Mouse (Mus musculus): ENCODE measurements around the gene Ttc30a2. TPM values are rescaled to one million over a fixed set of nuclear protein-coding genes. Genes with fewer than 3 reads are reported as not detected.
A peak's percentile ranks its signal among the peaks of the same experiment; 100 is the strongest.
"Not testable (repeated sequence)": the region's sequence is repeated elsewhere in the genome, so short reads cannot be mapped to it uniquely, and the experiment has no call there.

Ttc30a2 gene
- under 1 TPM in 1 of 2 experiments, not detected in 1; 0.45 TPM for total RNA-seq (2021)
- long read RNA-seq, experiment 1 = 0 reads
- long read RNA-seq, experiment 2, partial matches to known transcripts = 0 of 1 reads
- long read RNA-seq, experiment 2, other reads (novel, unspliced or antisense) = 0 of 1 reads

DNA sequence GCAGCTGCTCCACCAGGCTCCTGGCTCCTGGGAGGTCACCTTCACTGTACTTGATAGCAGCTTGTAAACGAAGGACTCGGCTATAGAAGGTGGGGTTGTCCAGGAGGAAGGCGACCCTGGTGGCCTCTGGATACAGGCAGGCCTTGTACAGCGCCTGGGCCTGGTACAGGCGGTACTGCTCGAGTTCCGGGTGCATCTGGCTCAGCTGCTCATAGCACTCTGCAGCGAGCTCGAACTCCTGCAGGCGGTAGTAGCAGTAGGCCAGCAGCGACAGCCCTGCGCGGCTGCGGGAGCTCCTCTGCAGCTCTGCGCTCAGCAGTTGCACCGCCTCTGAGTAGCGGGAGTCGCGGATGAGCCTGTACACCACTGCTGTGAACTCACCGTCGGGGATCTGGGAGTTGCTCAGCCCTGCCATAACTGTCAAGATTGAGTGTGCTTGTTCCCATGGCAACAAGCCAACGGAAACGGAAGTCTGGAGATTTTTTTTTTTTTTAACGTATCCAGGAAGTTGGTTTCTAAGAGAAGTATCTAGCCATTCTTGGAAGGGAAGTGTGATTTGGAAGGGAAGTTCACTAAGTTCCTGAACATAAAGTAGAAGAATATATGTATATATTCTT is at the start of gene Ttc30a2:
TSS of gene Ttc30a2 (minus strand) at position 419 of the 617 bp plus-strand sequence.
- DNase-seq (ENCODE audit: low spot score in 2 of 2) = not testable (repeated sequence)

DNA sequence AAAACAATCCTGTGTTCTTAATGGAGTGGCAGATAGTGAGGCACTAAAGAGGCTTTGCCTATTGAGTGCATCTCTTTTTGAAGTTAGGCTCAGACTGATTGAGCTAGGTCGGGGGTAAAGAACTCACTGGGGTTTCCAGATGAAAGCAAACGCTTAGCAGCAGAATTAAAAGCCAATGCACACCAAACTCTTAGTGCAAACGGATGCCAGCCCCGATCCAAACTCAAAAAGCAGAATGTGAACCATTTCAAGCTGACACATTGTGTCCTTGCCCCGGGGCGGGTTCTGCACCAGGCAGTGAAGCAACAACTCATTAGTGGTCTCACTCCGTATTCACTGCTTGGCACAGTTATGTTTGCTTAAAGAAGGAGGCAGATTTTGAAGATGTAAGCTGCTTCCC is 38.9 kb upstream of the Ttc30a2 start:
- no peak for DNase-seq (ENCODE audit: low spot score in 2 of 2)

DNA sequence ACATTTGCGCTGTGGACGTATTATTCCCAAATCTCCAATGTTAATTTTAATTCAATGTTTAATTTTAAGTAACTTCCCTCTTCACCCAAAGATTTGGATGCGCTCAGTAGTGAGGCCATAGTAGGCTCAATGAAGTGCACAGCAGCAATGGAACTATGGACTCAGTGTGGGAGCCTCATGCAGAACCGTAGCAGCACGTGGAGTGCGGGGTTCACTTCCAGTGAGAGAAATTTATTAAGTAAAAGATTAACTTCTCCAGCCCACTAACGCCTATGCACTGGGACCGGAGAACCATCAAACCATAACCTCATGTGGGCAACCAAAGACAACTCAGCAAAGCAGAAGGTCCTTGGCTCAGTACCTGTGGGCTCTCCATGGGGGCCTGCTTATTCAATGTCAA is 38.2 kb upstream of the Ttc30a2 start:
- no peak for DNase-seq (ENCODE audit: low spot score in 2 of 2)

DNA sequence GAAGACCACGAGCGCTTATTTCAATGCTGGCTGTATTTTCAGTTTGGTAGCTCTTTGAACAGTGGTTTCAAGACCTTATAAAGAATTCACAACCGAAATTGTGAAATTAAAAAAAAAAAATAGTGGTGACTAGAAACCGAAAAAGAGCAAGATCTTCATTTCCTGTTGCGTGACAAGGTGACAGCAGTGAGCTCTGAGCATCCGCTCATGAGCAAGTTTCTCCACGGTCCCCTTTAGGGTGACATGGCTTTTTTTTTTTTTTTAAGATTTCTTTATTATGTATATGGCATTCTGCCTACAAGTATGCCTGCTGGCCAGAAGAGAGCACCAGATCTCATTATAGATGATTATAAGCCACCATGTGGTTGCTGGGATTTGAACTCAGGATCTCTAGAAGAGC is 37.5 kb upstream of the Ttc30a2 start:
- no peak for DNase-seq (ENCODE audit: low spot score in 2 of 2)

DNA sequence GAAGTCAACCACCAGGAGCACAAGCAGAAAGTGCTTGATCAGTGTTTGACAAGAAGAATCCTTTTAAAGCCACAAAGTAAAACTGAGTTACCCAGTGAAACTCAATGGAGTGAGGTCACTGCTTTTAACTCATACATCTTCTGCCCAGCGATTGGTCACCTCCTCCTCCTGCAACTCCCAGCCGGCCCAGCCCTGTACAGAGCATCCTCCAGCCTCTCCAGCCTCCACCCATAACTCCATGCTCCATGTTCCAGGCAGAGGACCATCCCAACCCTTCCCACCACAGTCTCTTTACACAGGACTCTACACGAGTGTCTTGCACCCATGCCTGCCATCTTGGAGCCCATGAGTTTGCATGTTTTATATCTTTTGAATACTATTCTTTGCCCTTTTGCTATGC is 36.7 kb upstream of the Ttc30a2 start:
- no peak for DNase-seq (ENCODE audit: low spot score in 2 of 2)

DNA sequence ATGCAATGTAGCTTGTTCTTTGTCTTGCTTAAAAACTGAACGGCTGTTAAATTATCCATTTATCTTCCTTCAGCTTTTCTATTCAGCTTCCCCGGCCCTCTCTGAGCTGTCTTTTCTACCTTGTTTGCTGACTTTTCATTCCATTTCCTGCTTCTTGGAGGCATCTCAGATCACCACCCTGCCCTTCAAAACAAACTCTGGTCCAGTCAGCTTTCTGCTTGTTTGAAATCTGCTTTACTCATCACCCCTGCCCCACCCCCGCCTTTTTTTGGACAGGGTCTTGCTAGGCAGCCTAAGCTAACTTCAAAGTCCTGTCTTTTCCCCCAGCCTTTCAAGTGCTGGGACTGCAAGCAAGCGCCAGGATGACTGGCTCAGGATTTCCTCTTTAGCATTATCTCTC is 28.2 kb upstream of the Ttc30a2 start:
- DNase-seq (ENCODE audit: low spot score in 2 of 2) = no peak

DNA sequence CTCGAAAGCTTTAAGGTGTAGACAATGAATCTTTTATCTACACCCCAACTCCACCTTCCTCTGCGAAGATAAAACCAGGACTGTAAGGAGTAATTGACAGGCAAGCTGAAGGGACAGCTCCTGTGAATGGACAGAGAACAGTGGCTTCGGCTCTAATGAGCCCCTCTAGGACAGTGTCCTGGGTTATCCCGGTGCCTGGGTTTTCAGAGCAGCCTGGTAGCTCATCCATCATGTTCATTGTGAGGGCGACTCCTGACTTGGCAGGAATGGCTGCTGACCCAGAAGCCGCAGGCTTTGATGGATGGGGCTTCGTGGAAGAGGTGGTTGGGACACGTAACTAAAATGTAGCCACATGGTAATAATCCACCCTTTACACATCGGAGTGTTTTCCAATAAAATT is 24.9 kb upstream of the Ttc30a2 start:
- DNase-seq (ENCODE audit: low spot score in 2 of 2) = no peak

DNA sequence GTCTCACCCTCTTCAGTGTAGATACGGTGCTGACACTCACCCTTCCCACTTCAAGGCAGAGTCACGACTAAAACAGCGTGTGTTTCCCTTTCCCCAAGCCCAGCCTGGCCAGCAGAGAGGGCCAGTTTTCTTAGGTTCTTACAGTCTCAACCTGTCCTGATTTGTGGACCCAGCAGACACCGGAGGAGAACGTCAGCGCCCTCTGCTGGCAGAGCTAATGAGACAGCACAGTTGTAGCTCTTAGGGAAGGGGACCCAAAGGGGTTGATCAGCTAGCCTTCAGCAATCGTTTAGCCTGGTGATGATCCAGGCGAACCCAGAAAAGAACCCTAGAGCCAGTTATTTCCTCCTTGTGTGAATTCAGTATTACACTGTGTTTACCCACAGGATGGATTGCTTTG is 23.4 kb upstream of the Ttc30a2 start:
- DNase-seq (ENCODE audit: low spot score in 2 of 2) = peak; percentile 67 to 81

DNA sequence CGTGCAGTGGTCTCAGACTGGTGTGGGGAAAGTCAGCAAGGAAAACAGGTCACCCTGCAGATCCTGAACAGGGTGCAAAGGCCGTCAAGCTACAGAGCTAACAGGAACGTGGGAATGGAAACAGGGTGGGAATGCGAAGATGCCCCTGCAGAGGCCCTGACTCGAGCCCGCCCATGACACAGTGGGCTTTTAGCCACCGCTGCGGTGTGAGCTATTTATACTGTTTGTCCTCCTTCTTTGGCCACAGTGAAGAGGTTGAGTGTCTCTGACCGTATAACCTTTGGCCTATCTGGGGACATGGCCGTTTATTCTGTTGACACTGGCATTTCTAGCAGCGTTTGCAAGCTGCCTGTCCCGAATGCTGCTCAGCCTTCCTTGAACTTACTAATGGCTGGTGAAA is 21.7 kb upstream of the Ttc30a2 start:
- no peak for DNase-seq (ENCODE audit: low spot score in 2 of 2)

DNA sequence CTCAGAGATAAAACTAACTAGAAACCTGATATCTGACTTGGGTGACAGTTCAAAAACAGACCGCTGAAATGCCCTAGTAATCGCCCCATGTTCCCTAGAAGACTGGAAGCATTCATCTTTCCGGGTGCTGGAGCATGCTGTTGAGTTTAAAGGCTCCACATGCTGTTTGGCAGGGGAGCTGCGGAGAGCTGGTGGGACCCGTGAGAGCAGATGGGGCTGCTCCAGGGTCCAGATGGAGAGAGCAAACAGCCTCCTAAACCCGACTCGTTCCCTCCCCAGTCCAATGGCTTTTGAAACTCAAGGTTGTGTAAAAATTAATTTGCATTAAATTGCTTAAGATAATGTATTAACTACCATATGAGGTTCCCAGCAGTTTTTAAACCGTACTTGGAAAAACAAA is 20.7 kb upstream of the Ttc30a2 start:
- no peak for DNase-seq (ENCODE audit: low spot score in 2 of 2)

DNA sequence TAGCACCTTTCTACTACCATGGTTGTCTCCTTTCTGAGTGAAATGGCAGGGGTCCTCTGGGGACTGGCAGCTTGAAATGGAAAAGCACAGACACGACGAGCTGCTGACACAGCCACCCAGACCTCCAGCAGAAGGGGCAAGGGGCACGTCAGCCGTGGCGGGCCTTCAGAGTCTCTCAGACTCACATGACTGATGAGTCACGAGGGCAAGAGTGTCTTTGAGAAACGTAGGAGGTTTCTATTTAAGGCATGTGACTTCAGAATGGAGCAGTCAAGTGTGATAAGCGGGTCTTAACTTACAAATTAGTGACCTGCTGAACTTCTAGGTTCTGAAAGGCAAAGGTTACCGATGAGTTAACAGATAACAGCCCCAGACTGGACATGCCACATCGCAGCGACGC is 19.8 kb upstream of the Ttc30a2 start:
- peak in 1 of 2 experiments; percentile 5 for DNase-seq (ENCODE audit: low spot score in 2 of 2)

DNA sequence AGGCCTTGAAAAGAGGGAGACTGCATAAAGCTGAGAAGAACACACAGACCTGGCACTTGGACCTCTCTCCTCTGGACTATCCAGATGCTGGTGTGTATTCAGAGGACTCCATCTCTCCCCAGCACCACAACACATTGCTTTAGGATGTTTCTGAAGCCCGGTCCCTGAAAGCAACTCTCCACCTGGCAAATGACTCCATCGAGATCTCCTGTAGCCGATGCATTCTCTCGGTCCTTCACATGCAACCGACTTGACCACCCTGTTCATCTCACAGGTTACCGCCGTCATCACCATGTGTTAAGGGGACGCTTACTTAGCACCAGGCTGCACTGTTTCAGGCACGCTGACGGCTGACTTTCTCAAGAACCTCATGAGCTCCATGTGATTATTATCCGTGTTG is 16.9 kb upstream of the Ttc30a2 start:
- DNase-seq (ENCODE audit: low spot score in 2 of 2) = no peak

DNA sequence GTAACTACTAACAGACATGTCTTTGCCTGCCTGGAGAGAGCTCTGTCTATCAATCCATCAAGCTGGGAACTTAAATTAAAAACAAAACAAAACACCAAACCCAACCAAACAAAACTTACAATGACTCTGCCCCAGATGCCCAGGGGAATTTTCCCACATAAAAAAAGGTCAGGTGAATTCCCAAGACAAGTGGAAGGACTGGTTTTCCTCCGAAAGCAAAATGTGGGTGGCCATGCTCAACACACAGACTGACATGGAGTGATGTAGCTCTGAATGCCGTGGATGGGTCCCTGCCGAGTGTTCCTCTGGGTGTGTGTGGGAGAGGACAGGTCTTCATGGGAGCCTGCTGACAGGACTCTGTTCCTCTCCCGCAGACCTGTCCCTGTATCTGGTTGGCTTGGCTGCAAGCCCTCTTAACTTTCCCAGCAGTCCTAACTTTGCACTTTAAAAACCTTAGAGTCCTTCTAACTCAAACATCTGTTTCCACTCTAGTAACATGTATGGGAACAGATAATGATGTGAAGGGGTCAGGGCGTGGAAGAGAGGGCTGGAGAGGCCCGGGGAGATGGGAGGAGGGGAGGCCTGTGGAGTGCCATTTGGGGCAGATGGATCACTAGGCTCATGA is 13.7 kb upstream of the Ttc30a2 start:
- no peak for DNase-seq (ENCODE audit: low spot score in 2 of 2)

DNA sequence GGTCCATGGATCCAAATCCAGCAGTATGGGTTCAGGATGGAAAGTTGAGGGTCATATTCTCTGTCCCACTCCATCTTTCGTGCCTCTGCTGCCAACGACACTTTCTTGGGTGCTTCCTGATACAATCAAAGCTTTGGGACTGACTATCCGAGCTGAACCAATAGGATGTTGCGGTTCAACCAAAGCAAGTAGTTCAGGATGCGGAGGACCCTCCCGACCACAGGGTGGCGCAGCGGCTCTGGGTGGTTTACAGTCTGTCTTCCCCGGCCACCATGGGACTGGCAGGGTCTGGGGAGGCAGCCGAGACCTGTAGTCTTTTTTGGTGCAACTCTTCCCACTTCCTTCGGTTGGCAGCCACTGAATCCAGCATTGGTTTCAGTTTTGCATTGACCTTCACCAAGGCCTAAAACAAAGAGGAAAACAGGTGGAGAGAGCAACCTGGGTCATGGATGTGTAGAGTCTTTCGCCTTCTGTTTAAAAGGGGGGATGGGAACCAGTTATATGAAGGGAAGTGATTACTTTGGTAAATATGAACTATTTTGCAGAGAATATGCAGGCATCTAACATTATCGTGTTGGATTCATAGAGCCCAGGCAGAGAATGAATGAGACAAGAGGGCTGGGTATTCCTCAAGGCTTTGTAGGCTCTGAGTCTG is 13.0 kb upstream of the Ttc30a2 start:
- DNase-seq (ENCODE audit: low spot score in 2 of 2) = peak; percentile 70 to 77

DNA sequence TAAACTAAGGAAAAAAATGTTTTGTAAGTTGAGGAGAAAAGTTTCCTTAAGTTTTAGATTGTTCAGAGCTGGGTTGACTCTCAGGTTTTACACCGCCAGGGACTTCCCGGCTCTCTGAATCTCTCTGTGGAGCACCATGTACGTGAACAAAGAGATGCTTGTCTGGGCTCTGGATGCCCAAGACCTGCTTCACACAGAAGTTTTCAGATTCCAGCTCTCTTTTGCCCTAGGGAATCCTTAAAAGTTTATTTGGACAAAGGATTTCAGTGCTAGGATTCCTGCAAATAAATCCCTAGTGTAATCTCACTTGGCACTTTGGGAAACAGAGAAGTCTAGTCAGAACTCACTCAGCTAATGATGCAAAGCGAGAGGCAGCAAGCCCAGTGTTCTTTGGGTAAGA is 11.7 kb upstream of the Ttc30a2 start:
- no peak for DNase-seq (ENCODE audit: low spot score in 2 of 2)

DNA sequence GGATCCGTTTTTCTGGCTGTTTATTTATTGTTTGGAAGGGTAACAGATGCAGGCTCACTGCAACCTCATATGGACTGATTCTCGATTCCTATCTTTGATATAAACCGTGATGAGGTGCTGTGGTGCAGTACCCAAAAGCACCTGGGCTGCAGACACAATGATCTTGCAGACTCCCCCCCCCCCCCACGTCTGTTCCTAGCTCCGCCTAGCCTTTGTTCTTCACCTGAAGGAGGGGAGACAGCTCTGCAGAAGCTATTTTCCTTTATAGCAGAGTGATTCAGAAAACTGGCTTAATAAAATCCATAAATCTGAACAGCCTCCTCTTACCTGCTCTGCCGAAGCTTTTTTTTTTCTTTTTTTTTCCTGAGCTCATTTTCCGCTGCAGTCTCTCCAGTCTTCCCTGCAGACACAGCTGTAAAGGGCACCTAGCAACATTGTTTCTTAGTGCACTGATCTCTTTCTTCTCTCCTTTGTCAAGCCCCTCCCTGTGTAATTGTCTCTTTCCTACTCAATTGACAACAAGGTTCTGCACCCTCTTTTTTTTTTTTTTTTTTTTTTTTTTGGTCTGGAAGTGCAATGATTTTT is 10.9 kb upstream of the Ttc30a2 start:
- no peak for DNase-seq (ENCODE audit: low spot score in 2 of 2)

DNA sequence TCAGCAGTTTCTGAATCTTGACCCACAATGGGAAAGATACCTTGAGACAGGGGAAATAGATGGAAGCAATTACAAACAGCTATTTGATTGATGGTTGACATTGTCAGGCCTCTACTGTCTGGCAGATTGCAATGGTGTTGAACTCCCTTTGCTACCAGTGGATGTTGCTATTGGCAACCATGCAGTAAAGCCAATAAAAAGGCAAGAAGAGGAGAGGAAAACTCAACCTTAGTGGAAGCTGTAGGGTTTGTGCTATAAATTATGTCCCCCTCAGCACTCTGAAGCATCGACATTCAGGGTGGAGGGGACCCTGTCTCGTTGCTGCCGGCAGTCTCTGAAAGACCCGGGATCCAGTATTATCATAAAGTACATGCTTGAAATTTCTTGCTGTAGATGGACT is 10.4 kb upstream of the Ttc30a2 start:
- no peak for DNase-seq (ENCODE audit: low spot score in 2 of 2)

DNA sequence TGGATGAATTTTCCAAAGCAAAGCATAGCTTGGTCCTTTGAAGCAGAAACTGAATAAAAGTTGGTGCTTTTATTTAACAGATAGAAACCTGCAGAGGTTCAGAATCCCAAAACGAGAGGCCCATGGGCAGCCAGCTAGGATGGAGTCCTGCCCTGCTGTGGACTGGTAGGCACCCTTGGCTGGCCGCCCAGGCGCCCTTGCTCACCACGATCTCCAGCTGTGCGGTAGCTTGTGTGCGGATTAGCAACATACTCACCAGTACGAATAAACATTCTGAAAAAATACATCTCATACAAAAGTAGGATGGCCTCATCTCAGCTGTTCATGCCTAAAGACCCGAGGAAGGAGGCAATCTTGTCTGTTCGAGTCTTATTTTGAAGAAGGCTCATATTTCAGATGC is 9.8 kb upstream of the Ttc30a2 start:
- no peak for DNase-seq (ENCODE audit: low spot score in 2 of 2)

DNA sequence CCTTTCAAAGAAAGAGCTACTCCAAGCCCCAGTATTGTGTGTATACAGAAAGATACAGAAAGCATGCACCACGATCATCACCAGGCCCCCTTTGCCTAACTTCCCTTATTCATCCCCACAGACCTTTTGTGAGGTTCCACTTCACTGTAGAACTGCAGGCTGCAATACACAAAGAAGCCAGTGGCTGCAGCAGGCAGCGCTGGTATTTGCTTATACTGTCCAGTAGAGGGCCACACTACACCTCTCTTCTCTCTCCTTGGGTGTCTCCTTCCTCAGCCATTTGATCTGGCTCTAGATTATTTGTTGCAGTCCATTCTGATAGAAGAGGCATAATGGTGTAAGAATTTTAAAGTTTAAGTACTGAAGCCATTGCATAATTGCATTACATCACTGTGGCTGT is 7.2 kb upstream of the Ttc30a2 start:
- no peak for DNase-seq (ENCODE audit: low spot score in 2 of 2)

DNA sequence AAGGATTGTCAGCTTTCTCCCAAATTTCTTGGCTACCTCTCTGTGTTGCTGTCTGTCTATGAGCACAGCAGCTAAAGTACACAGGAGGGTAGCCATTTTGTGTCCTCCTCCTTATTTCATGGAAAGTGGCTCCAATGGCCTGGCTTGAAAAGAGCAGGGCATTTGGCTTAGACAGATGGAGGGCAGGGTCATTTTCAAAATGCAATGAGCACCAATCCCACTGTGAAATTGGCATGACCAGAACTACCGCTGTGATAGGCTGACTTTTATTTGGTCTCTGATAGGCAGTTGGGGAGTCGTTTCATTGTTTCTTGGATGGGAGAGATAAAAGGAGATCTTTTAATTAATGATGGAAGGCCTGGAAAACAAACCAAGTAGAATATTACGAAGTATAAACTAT is 5.9 kb upstream of the Ttc30a2 start:
- DNase-seq (ENCODE audit: low spot score in 2 of 2) = no peak

DNA sequence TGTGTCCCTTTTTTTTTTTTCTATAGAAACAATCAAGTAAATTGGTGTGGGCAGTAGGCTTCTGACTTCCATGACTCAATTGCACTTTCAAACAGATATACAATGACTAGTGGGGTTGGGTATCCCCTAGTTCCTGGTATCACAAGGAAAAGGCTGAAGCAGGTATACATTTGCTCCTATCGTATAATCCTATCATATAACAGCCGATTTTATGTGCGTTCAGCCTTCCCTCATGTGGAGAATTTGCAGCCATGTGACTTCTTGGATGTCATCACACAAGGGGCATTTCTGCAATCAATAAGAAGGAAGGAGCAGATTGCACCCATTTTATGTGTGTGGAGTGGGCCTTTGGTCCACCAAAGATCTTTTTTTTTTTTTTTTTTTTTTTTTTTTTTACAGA is 5.1 kb upstream of the Ttc30a2 start:
- no peak for DNase-seq (ENCODE audit: low spot score in 2 of 2)

DNA sequence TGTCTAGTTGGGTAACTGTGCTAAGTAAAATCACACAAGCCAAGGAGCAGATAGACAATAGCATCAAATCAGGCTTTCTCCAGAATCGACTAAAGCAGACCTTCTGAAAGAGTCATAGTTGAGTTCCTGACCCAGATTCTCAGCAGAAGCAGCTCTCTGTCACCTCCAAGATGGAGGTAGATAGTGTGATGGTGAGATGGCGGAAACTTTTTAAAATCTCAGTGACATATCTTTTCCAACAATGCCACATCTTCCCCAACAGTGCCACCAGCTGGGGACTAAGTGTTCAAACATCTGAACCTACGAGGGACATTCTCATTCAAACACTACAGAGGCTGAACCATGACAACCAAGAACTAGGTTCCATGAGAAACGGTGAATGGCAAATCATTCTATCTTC is 4.7 kb upstream of the Ttc30a2 start:
- DNase-seq (ENCODE audit: low spot score in 2 of 2) = no peak

Data from adrenal gland, adult 18-20 months (tissue).